Mouse (Mus musculus) heart, adult 2 months (tissue): ENCODE results near the gene Psmd12.

ENCODE experiments used
- CTCF ChIP-seq: fragments of 200-600 bp; IDR thresholded peaks from 2 replicates; pipeline ENCODE4 v1.8.1; 2022; ENCODE audit warnings: antibody characterized with exemption, mild to moderate bottlenecking, moderate library complexity
- EP300 ChIP-seq: fragments of 200-500 bp; IDR thresholded peaks from 2 replicates; pipeline ENCODE4 v1.6.1; 2011; ENCODE audit warnings: low read depth, low read length, control low read depth; ENCODE audit not compliant: insufficient read depth
- POLR2A ChIP-seq: fragments of 200-500 bp; IDR thresholded peaks from 2 replicates; pipeline ENCODE4 v1.6.1; 2011; ENCODE audit warnings: mild to moderate bottlenecking, low read depth, low read length, control low read depth; ENCODE audit not compliant: insufficient read depth

- TF ChIP-seq CTCF (no peak), POLR2A (no peak), EP300 (no peak)
Observed at GRCm38 (mm10) chr11:107510362-107511269, 31.3 kb downstream of the Psmd12 start.
